Mouse (Mus musculus) MEL-GATA-1-ER (cell line): Measurements from ENCODE around the gene Fstl1.

Experiments used
- DNase-seq: peaks from one replicate; pipeline ENCODE4 v3.0.0-alpha.2; 2012; ENCODE audit warnings: low read depth; ENCODE audit errors: extremely low read depth

Fstl1 gene

GRCm38 (mm10) chr16:37817986-37818385 is 41.3 kb downstream of the Fstl1 start:
- DNase-seq = no peak

- DNase-seq = no peak
Measured at GRCm38 (mm10) chr16:37823949-37824348, 47.3 kb downstream of the Fstl1 start.

GRCm38 (mm10) chr16:37824778-37825505 is 48.3 kb downstream of the Fstl1 start:
- no peak for DNase-seq

GRCm38 (mm10) chr16:37826286-37826685 is 49.6 kb downstream of the Fstl1 start:
- no peak for DNase-seq

- DNase-seq = no peak
Measured at GRCm38 (mm10) chr16:37831041-37831440, 54.4 kb downstream of the Fstl1 start.

GRCm38 (mm10) chr16:37837571-37837970 is 60.9 kb downstream of the Fstl1 start:
- no peak for DNase-seq

GRCm38 (mm10) chr16:37842439-37842838 is 65.8 kb downstream of the Fstl1 start:
- DNase-seq = no peak

GRCm38 (mm10) chr16:37843740-37844139 is 67.1 kb downstream of the Fstl1 start:
- no peak for DNase-seq

GRCm38 (mm10) chr16:37845202-37845925 is 68.7 kb downstream of the Fstl1 start:
- no peak for DNase-seq

- no peak for DNase-seq
Measured at GRCm38 (mm10) chr16:37847081-37847480, 70.4 kb downstream of the Fstl1 start.

GRCm38 (mm10) chr16:37851366-37851765 is 74.7 kb downstream of the Fstl1 start:
- DNase-seq = no peak

- DNase-seq = no peak
Measured at GRCm38 (mm10) chr16:37853279-37853678, 76.6 kb downstream of the Fstl1 start.

GRCm38 (mm10) chr16:37854054-37854453 is 77.4 kb downstream of the Fstl1 start:
- DNase-seq = no peak

- no peak for DNase-seq
Measured at GRCm38 (mm10) chr16:37854593-37854992, 77.9 kb downstream of the Fstl1 start.

- no peak for DNase-seq
Measured at GRCm38 (mm10) chr16:37855583-37855982, 78.9 kb downstream of the Fstl1 start.

GRCm38 (mm10) chr16:37856327-37856726 is 79.7 kb downstream of the Fstl1 start:
- DNase-seq = no peak

GRCm38 (mm10) chr16:37857495-37857894 is 80.8 kb downstream of the Fstl1 start:
- DNase-seq = no peak

GRCm38 (mm10) chr16:37860213-37860612 is 83.5 kb downstream of the Fstl1 start:
- DNase-seq = no peak

GRCm38 (mm10) chr16:37861029-37861428 is 84.4 kb downstream of the Fstl1 start, which contains the start of gene Gm36028:
Gene Gm36028 (minus strand): TSS chr16:37861146.
- no peak for DNase-seq

GRCm38 (mm10) chr16:37863876-37864275 is 87.2 kb downstream of the Fstl1 start:
- DNase-seq = no peak

GRCm38 (mm10) chr16:37865841-37866240 is 89.2 kb downstream of the Fstl1 start:
- DNase-seq = no peak

- DNase-seq = no peak
Measured at GRCm38 (mm10) chr16:37867791-37868505, 91.3 kb downstream of the Fstl1 start, which contains the start of gene Lrrc58. Gene Lrrc58 (plus strand): TSS chr16:37868389.
